Mouse (Mus musculus) layer of hippocampus, postnatal 36 days (tissue): Measurements from ENCODE around the gene Gcc1. TPM values are rescaled to one million over a fixed set of nuclear protein-coding genes. Genes with fewer than 3 reads are reported as not detected.

Source experiments
- DNase-seq, 2 experiments: peaks; one replicate each; pipeline ENCODE4 v3.0.0; 2022
- total RNA-seq, 2 experiments: library from RNA; stranded (reverse); gene quantifications; 2 replicates each; pipeline ENCODE4 v1.2.3; 2021

Gene Gcc1
- total RNA-seq, 2 experiments from 2014 or later, result 17.9 to 20.1 TPM

DNA sequence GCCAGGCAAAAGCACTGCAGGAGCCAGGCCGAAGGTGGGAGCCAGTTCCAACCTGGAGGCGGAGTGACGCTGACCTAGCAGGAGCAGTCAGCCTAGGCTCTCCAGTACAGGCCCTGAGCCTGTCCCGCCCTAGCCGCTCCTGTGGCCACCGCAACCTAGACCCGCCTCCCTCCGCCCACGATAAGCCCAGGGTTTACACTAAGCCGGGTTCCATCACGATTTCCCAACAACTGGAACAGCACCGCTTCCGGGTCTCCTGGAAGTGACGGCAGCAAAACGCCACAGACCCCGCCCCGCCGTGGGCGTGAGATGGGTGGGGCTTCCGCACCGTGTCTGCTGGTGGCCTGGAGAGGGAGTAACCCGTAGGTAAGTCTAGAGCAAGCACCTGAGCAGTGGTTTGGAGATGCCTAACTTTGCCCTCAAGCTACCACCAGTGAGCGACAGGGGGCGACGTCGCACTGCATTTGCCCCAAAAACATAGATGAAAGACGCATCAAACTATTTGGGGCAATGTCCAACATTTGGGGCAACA, 6.7 kb downstream of the Gcc1 start:
- DNase-seq, result peak; percentile 92 to 94

DNA sequence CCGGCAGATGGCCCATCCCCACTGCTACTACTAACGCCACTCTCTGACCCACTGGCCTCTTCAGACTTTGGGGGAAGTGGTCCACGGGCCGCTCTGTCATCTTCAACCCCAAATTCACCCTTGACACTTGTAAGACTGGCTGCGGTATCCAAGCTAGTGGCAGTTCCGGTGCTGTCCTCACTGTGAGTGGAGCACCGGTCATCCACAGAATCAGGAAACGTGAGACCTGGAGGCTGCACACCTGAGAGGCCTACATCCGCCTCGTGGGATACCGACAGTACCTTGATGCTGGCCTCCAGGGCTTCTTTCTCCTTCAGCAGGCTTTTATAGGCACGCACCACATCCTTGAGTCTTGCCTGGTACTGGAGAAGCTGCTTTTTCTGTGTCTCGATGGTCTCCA, 7.3 kb downstream of the Gcc1 start:
- DNase-seq, result no peak

DNA sequence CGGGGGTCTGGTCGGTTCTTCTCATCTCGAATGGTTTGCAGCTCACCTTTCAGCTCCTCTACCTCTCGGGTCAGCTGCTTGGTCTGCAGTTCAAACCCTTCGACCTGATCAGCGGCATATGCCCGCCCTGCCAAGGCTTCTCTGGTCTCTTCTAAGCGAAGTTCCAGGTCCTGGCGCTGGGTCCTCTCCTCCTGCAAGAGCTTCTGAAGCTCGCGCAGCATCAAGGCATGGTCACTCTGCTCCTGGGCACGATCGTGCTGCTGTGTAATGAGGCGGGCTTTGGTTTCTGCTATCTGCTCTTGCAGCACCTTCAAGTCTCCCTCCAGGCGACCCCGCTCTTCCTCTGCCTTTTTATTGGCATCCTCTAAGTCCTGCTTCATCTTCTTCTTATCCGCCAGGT, 7.8 kb downstream of the Gcc1 start:
- no peak for DNase-seq

DNA sequence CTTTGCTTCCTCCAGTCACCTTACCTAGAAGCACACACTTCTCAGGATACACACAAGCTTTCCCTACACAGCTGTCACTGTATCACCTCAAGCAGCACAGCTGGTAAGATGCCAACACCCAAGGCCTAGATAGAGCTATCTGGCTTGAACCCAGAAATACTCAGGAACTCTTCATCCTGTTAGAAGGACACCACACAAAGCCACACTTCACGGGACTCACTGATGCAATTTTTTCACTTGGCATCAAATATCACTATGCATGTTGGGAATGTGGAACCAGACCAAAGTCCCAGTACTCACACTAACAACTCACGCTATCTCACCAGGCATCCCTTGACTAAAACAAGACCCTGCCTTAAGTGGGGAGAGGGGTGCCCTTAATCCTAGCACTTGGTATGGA, 8.5 kb downstream of the Gcc1 start:
- no peak for DNase-seq

DNA sequence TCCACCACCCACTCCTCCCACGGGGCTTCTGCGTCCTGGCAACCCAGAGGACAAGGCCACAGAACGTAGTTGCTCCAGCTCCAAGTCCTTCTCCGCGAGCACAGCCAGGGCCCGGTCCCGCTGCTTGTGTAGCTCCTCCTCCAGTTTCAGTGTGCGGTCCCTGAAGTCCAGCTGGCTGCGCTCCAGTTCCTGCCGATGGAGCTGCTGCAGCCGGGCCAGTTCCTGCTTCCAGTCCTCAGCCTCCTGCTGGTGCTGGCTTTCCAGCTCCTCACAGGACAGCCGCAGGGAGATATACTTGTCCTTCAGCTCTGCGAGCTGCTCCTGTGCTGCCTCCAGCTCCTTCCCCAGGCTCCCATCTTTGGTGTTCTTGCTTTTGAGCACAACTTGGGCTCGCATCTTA, 9.7 kb downstream of the Gcc1 start:
- DNase-seq, result peak; percentile 50 to 70

DNA sequence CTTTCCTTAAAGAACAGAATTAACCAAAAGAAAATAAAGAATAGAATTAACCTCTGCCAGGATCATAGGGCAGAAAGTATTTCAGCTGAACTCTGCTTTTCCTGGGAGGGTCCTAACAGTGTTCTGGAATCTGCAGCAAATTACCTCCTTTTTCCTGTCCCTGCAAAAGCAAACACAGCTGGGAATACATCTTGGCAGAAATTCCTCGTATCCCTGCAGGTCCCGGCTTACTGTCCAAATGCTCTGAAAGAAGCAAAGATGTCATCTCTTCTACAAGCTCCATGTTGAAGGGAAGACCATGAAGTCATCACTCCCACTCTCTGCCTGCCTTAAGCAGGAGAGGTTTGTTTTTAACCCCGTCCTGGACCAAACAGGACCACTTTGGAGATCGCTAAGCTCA, 11.2 kb downstream of the Gcc1 start:
- DNase-seq, result no peak

DNA sequence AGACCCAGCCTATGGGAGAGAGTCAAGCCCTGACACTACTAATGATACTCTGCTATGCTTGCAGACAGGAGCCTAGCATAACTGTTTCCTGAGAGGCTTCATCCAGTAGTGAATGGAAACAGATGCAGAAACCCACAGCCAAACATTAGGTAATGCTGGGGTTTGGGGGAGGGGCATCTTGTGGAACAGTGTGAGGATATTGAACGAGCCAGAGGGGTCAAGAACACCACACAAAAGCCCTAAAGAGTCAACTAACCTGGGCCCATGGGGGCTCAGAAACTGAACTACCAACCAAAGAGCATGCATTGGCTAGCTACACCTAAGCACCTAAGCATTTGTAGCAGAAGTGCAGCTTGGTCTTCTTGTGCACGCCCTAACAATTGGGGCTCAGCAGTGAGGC, 17.0 kb downstream of the Gcc1 start:
- no peak for DNase-seq

DNA sequence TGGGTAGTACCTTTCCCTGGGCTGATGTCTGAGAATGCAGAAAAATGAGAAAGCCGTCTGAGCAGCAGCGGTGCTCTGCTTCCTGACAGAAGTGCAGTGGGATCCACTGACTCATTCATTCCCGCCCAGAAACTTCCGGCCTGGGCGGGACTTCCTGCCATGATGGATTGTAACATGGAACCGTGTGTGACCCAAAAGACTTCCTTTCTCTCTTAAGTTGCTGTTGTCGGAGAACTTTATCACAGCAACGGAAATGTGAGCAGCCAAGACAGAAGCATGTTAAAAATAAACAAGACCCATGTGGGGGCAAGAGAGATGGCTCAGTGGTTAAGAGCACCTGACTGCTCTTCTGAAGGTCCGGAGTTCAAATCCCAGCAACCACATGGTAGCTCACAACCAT, 18.1 kb downstream of the Gcc1 start:
- DNase-seq, result no peak

DNA sequence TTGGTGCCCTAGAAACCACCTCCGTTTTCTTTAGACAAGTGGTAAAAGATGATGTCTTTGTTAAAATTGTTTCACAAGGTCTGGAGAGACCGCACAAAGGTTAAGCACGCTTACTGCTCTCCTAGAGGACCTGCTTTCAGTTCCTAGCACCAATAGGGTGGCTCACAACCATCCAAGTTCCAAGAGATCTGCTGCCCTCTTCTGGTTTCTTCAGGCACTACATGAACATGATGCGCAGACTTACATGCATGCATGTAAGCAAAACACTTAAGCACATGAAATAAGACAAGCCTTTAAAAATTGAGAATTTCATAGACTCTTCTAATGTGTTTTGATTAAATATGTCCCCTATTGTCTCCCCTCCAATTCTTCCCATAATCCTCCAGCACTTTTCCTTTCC, 28.4 kb downstream of the Gcc1 start:
- DNase-seq, result no peak

DNA sequence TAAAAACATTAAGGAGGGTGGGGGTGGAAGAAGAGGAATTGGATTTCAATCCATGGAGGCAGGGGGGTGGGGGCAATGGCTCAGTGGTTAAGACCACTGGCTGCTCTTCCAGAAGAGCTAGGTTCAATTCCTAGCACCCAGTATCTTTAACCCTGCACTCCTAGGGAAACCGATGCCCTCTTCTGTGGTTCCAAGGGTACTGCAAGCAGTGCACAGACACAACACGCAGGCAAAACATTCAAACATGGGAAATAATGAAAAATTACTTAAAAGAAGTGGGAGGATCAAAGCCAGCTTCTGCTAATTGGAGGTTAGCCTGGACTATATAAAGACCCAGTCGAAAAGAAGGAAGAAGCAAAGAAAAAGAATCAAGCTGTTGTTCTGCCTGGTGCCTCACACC, 29.5 kb downstream of the Gcc1 start:
- DNase-seq, result no peak

DNA sequence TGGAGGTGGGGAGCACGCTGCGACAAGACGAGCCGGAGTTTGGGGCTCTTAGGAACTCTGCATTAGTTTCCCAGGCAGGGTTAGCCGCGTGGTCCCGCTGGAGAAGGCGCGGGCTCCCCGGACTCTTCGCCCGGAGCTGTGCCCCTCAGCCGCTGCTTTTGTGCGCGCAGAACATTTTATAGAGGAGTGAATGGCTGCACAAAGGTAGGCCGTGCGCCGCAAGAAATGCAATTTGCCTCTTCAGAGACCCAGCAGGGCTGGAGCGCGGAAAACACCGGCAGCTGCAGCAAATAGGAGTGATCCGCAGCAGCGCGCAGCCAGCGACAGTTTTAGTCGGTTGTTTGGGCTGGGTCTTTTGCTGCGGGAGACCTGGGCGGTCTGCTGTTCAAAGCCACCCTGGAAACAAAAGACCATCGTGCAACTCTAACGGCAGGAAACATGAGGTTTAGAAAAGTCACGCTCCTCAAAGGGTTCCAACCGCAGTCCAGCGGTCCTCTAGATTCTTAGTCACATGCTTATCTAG, 30.4 kb downstream of the Gcc1 start, which contains the start of gene Zfp800:
Gene Zfp800 (minus strand): TSS at position 325 of the 523 bp plus-strand sequence.
- peak in 1 of 2 experiments; percentile 16 for DNase-seq

DNA sequence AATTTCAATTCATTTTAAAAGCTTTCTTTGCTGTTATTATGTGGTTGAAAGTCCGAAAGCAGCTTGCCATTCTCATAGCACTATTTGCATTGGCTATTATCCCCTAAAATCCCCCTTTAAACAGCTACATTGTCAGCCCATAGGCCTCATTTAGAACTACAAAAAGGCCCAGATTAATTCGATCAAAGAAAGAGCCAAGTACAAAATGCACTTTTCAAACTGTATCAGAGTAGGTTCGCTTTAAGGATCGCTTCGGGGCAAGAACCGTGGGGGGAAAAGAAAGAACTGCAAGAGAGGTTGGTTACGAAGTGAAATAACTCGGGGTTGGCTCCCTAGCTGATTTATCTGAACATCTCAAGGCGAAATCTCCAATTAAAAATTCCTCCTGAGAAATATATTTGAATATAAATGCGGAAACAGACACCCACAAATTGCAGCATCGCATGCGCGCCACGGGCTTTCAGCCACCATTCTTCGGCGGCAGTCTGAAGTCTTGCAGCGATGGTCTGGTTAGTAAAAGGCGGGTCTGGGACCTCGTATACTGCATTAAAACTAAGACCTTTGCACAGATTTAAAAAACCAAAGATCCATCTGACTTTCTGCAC, 31.2 kb downstream of the Gcc1 start:
- peak; percentile 28 to 37 for DNase-seq

DNA sequence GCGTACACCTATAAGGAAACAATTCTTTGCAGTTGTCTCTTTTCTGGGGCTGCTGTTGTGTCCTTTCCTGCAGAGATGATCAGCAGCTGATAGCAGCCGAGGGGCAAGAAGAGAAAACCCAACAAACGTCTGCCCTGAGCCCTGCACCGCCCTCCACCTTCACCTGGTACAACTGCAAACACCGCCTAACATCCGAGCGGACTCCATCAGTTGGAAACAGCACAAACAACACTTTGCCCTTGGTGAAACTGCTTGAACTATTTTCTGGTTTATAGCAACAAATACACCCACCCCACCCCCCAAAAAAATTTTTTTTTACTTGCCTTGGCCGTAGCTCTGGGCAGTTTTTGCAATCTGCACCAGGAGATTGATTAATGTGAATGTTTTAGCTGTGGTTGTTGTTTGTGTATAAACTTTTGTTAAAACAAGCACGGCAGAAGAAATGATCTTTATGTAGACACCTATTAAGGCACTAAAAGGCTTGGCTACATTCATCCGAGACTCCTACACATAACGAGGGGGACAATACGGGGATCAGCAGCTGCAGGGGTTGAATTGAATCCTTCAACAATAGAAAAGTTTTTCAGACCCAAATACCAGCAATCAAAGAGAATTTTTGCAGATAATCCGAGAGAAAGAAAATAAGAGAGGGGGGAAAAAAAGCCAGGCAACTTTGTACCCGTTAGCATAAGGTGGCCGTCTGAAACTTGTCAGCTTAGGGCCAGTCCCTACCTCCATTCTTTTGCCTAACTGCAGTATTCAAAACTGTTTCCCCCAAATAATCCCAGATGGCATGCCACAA, 31.9 kb downstream of the Gcc1 start:
- no peak for DNase-seq

DNA sequence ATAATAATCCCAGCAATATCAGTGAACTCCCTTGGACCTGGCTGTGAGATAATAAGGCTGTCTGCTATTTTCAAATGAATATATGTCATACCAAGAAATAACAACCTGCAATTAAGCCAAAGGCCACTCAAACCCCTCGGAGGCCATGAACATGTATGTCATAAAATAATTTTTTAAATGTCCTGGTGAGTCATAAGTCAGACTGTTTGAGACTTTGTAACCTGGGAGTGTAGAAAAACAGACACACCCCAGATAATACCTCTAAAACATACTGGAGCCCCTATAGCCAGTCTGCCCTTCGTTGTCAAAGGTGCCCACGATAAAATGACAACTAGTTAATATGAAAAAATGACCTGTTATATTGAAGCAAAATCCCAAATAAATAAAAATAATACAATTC, 39.2 kb downstream of the Gcc1 start:
- DNase-seq, result no peak

DNA sequence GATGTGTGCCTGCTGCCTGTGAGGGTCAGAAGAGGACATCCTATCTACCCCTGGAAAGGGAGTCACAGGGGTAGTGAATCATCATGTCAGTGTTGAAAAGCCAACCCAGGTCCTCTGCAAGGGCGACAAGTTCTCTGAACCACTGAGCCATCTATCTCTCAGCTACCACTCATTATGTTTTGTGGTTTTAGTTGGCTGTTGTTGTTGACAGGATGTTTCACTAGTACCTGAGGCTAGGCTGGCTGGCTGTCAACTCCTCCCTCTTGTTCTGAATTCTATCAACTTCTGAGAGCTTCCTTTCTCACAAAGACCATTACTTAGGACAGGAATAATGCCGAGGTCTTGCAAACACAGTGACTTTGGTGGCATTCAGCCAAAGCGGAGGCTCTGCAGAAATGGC, 43.0 kb downstream of the Gcc1 start:
- DNase-seq, result no peak

DNA sequence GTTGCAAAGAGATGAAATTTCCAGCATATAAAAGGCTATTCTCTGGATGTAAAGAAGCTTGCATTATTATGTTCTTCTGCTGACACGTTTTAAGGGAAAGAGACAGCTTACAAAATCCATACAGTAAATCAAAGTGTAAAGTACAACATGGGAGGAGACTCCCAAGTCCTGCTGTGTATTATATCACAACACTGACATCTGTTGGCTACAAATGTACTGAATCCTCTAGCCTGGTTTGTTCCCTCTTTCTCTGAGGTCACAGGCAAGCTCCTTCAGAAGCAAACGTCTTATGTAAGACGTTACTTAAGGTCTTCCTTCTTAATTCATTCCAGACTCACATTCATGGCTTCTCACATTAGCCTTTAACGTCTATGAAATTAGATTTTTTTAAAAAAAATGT, 46.2 kb downstream of the Gcc1 start:
- no peak for DNase-seq

DNA sequence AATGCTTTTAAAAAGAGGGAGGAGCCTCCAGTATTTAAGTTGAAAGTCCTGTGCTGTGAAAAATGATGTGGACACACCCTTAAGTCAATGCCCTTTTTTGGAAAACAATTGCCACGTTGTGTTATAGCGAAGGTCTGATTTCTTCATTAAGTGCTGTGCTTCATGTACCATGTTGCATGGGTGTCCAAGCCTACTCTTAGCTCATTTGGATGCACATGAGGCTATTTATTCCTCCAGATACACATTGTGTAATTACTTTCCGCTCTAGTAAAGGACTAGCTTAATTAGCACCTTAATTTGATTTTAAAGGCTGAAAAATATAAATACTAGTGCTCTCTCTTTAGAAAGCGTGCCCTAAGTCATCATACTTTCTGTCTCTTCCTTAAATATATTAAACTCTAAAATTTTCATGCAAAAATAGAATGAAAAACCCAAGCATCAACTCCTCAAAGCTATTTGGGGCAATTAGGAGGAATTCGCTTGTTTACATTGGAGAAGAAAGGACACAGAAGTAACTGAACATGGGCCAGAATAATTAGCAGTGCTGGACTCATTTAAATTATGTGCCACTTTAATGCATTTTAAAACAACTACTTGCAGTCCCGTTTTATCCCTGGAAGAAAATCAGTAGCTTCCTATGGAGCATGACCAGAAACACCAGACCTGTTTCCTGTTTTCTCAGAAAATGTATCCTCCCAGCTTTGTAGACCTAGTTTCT, 58.1 kb downstream of the Gcc1 start:
- DNase-seq, result no peak

DNA sequence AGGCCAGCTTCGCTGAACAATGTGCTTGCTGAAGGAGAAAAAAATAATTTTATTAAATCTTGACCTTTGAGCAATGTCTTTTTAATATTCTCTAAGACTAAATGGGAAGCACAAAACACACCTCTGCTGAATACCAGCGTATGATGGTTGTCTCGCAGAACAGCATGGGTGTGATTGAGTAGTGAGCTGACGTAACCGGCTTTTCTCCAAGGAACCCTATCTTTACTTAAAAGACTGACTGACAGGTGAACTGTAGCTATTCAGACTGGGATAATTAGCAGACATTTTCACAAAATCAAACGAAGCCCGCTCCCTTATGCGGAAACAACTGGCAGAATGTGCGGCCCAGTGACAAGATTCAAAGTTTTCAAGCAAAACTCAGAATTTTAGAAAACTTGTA, 60.6 kb downstream of the Gcc1 start:
- DNase-seq, result no peak

Other genes with a start within 250 kb of the Gcc1 start
- 10 to 100 TPM; 25.5 to 30.4 TPM for gene Zfp800, start 30.4 kb downstream of the Gcc1 start, total RNA-seq
- 100 to 1,000 TPM; 272 to 305 TPM for gene Arf5, start 4.8 kb downstream of the Gcc1 start, total RNA-seq
- under 1 TPM in 1 of 2 experiments, not detected in 1; 0.17 TPM for gene Fscn3, start 601 bp downstream of the Gcc1 start, total RNA-seq
- not detected for gene Pax4, start 21.0 kb upstream of the Gcc1 start, total RNA-seq
- gene Snd1, start 46.7 kb upstream of the Gcc1 start, total RNA-seq, result 100 to 1,000 TPM; 107 to 114 TPM